Mouse (Mus musculus): ENCODE data around the gene Fthl17c.
A peak's percentile ranks its signal among the peaks of the same experiment; 100 is the strongest.
"Not testable (repeated sequence)": the region's sequence is repeated elsewhere in the genome, so short reads cannot be mapped to it uniquely, and the experiment has no call there.

Fthl17c gene

DNA sequence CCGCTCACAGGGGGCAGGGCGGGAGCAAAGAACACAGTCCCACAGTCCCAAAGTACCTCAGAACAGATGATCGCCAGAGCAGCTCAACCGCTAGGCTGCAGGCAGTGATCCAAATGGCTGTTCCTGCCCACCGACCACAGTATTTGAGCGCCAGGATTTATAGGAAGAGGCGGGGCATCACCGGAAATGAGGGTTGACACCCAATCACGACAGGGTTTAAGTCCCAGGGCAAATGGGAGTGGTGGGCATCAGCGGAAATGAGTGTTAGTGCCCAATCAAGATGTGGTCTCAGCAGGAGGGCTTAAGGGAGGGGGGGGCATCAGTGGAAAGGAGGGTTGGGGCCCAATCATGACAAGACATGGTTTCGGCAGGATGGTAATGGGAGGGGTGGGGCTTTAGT is at the start of gene Fthl17c:
Gene Fthl17c (minus strand): TSS at position 101 of the 400 bp plus-strand sequence.
- not testable (repeated sequence) for DNase-seq (ENCODE audit: low spot score)

DNA sequence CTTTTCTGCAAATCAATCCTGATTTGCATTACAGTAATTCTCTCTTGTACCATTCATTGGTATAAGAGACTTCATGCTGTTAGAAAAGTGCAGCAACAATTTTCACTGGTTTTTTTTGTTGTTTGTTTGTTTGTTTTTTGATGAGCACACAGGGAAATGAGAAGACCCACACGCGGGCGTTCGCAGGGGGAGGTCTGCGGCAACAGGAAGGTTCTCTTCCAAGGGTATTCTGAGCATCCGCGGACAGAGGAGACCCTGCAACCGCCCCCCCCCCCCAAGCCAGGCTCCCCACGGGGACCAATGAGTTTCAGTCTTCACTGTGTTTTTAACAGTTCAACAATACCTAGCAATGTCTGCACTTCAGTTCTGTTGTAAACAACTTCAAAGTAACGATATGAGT is 43.1 kb upstream of the Fthl17c start:
- no peak for DNase-seq (ENCODE audit: low spot score)

DNA sequence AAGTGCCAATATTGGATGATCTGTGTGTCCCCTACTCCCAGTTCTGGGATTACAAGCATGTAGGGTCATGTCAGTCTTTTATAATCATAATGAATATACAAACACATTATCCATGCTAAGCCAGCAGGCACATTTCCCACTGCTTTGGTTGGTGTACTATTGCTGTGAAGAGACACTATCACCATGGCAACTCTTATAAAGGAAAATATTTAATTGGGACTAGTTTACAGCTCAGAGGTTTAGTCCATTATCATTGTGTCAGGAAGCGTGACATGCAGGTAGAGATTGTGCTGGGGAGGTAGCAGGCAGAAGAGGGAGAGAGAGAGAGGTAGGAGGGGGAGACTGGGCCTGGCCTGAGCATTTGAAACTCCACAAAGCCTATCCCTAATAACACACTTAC is 39.7 kb upstream of the Fthl17c start:
- no peak for DNase-seq (ENCODE audit: low spot score)

DNA sequence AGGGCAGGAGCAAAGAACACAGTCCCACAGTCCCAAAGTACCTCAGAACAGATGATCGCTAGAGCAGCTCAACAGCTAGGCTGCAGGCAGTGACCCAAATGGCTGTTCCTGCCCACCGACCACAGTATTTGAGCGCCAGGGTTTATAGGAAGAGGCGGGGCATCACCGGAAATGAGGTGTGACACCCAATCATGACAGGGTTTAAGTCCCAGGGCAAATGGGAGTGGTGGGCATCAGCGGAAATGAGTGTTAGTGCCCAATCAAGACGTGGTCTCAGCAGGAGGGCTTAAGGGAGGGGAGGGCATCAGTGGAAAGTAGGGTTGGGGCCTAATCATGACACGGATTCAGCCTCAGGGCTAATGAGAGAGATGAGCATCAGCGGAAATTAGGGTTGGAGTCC is 10.3 kb upstream of the Fthl17c start, which contains the start of gene Fthl17d:
Gene Fthl17d (minus strand): TSS at position 101 of the 400 bp plus-strand sequence.
- DNase-seq (ENCODE audit: low spot score) = not testable (repeated sequence)

DNA sequence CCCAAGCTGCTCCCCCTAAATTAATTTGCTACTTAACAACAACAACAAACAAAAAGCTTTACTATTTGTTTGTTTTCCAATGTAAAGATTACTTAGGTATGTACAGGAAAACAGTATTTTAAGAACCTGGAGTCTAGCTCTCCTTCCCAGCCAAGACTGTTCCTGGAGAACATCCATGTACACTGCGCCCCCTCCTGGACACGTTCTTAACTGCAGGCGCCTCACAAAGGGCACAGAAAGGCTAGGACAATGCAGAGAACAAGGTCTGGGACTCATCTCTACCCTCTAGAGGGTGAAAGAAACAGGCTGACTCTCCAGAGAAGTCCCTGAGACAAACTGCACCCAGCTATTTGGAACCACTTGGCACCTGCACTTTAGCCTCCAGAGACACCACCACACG is 11.7 kb downstream of the Fthl17c start:
- DNase-seq (ENCODE audit: low spot score) = not testable (repeated sequence)

DNA sequence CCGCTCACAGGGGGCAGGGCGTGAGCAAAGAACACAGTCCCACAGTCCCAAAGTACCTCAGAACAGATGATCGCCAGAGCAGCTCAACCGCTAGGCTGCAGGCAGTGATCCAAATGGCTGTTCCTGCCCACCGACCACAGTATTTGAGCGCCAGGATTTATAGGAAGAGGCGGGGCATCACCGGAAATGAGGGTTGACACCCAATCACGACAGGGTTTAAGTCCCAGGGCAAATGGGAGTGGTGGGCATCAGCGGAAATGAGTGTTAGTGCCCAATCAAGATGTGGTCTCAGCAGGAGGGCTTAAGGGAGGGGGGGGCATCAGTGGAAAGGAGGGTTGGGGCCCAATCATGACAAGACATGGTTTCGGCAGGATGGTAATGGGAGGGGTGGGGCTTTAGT is 13.5 kb downstream of the Fthl17c start, which contains the start of gene Fthl17b:
Gene Fthl17b (minus strand): TSS at position 101 of the 400 bp plus-strand sequence.
- DNase-seq (ENCODE audit: low spot score) = not testable (repeated sequence)

DNA sequence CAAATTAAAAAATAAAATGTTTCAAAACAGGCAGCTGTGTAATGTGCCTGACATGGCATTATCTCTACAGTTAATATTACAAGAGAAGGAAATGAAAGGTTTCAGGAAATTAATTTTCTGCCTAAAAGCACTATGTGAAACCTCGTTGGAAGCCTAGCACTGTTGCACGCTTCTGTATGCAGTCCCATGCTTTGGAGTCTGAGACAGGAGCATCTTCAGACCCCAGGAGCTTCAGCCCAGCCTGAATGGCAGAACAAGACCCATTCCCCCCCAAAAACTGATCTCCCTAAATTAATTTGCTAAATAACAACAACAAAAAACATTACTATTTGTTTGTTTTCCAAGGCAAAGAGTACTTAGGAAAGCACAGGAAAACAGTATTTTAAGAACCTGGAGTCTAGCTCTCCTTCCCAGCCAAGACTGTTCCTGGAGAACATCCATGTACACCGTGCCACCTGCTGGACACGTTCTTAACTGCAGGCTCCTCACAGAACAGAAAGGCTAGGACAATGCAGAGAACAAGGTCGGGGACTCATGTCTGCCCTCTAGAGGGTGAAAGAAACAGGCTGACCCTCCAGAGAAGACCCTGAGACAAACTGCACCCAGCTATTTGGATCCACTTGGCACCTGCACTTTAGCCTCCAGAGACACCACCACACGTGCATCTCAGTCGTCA is 28.1 kb downstream of the Fthl17c start:
- peak; percentile 57 for DNase-seq (ENCODE audit: low spot score)

DNA sequence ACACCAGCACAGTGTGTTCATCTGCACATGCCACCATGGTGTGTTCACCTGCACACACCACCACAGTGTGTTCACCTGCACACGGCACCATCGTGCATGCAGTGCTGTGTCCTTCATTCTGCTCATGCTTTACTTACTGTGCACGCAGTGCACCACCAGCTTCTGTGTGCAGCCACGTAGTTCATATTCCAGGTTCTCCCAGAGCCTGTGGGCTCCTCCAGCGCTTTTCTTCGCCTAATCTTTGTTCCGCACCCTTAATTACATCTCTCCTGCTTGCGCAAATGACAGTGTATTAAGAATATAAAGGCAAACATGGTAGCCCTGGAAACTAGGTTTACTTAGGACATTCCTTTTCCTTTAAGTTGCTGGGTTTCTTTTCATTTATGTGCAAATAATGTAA is 32.3 kb downstream of the Fthl17c start:
- no peak for DNase-seq (ENCODE audit: low spot score)

DNA sequence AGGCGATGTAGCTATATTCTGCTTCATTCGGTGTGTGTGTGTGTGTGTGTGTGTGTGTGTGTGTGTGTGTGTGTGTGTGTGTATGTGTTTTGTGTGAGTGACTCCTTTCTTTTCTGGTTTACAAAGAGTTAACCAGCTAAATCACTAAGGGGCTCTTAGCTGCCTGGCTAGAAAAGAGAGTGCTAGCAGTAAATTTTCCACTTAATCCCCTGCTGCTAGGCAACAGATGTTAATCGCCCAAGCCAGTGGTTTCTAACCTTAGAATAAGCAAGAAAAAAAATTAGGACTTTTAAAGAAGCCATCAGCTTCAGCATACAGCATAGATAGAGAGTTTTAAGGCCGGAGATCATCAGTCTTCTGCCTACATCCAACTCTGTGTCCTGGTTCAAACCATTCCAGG is 49.1 kb downstream of the Fthl17c start:
- no peak for DNase-seq (ENCODE audit: low spot score)

All from ovary, adult 18-20 months (tissue).